Mouse (Mus musculus) midbrain, embryonic 13.5 days (tissue): ENCODE data around the gene Tbc1d10c. TPM values are rescaled to one million over a fixed set of nuclear protein-coding genes. Genes with fewer than 3 reads are reported as not detected.

Experiments used
- ATAC-seq: fragments of 200-750 bp; cut with Nextera tagmentation; 2 replicates; pipeline ENCODE4 v1.8.0; 2017; ENCODE audit warnings: mild to moderate bottlenecking, moderate TSS enrichment, moderate library complexity
- H3K27ac ChIP-seq: fragments of 300-500 bp; sonication (generic); 2 replicates; pipeline ENCODE4 v1.5.1; 2015; ENCODE audit warnings: inconsistent platforms, mild to moderate bottlenecking, moderate library complexity
- H3K27me3 ChIP-seq: fragments of 300-500 bp; sonication (generic); 2 replicates; pipeline ENCODE4 v1.6.1; 2015; ENCODE audit warnings: mild to moderate bottlenecking, inconsistent platforms
- H3K36me3 ChIP-seq: fragments of 300-500 bp; sonication (generic); 2 replicates; pipeline ENCODE4 v1.6.1; 2015; ENCODE audit warnings: mild to moderate bottlenecking, inconsistent platforms
- H3K4me1 ChIP-seq: fragments of 300-500 bp; sonication (generic); replicated peaks from 2 replicates; pipeline ENCODE4 v1.6.1; 2015; ENCODE audit warnings: inconsistent platforms
- H3K4me2 ChIP-seq: fragments of 300-500 bp; sonication (generic); replicated peaks from 2 replicates; pipeline ENCODE4 v1.6.1; 2015; ENCODE audit warnings: moderate library complexity, mild to moderate bottlenecking, inconsistent platforms
- H3K4me3 ChIP-seq: fragments of 300-500 bp; sonication (generic); replicated peaks from 2 replicates; pipeline ENCODE4 v1.5.1; 2015; ENCODE audit warnings: mild to moderate bottlenecking, inconsistent platforms
- H3K9ac ChIP-seq: fragments of 300-500 bp; sonication (generic); replicated peaks from 2 replicates; pipeline ENCODE4 v1.6.1; 2015; ENCODE audit warnings: mild to moderate bottlenecking, inconsistent platforms
- H3K9me3 ChIP-seq: fragments of 300-500 bp; sonication (generic); 2 replicates; pipeline ENCODE4 v1.6.1; 2016; ENCODE audit warnings: mild to moderate bottlenecking, inconsistent platforms
- WGBS: fragments of 180-500 bp; shearing (Covaris S2); methylation state at CpG from one replicate; pipeline ENCODE4 v1.1.7; 2015; 5-methylcytosine and 5-hydroxymethylcytosine counted together
- polyA plus RNA-seq: library from polyadenylated mRNA; unstranded; fragments of >200 nt; fragmentation: Nextera tagmentation; extraction: Ambion mirVana; gene quantifications from 2 replicates; pipeline ENCODE4 v1.2.1, GENCODE M21; 2015

The Tbc1d10c gene
- polyA plus RNA-seq, 1 experiment from 2014 or later: 0.78 TPM

- H3K36me3 ChIP-seq: peaks cover 56% of the 10 kb centered on the region
Measured at GRCm38 (mm10) chr19:4151898-4152297, 39.2 kb downstream of the Tbc1d10c start.

GRCm38 (mm10) chr19:4151488-4151860, 39.6 kb downstream of the Tbc1d10c start:
- Histone ChIP-seq H3K27me3 (no peaks in the 10 kb centered on the region), H3K9ac (no peak overlapping the region), H3K36me3 (peaks cover 52% of the 10 kb centered on the region), H3K27ac (no peak overlapping the region), H3K4me3 (no peak overlapping the region), H3K4me2 (no peak overlapping the region), H3K4me1 (peaks cover 35% of the 10 kb centered on the region), H3K9me3 (no peaks in the 10 kb centered on the region)
- 80% methylated on average over 5 of the region's 5 CpGs for WGBS
- no peak for ATAC-seq

More at GRCm38 (mm10) chr19:4151898-4152297, 39.2 kb downstream of the Tbc1d10c start:
- Histone ChIP-seq H3K9me3 (no peaks in the 10 kb centered on the region), H3K4me2 (no peak overlapping the region), H3K4me3 (no peak overlapping the region), H3K9ac (no peak overlapping the region), H3K27ac (no peak overlapping the region), H3K27me3 (no peaks in the 10 kb centered on the region), H3K4me1 (peaks cover 35% of the 10 kb centered on the region)
- no peak for ATAC-seq
- WGBS: 91% methylated on average over 5 of the region's 5 CpGs

DNA sequence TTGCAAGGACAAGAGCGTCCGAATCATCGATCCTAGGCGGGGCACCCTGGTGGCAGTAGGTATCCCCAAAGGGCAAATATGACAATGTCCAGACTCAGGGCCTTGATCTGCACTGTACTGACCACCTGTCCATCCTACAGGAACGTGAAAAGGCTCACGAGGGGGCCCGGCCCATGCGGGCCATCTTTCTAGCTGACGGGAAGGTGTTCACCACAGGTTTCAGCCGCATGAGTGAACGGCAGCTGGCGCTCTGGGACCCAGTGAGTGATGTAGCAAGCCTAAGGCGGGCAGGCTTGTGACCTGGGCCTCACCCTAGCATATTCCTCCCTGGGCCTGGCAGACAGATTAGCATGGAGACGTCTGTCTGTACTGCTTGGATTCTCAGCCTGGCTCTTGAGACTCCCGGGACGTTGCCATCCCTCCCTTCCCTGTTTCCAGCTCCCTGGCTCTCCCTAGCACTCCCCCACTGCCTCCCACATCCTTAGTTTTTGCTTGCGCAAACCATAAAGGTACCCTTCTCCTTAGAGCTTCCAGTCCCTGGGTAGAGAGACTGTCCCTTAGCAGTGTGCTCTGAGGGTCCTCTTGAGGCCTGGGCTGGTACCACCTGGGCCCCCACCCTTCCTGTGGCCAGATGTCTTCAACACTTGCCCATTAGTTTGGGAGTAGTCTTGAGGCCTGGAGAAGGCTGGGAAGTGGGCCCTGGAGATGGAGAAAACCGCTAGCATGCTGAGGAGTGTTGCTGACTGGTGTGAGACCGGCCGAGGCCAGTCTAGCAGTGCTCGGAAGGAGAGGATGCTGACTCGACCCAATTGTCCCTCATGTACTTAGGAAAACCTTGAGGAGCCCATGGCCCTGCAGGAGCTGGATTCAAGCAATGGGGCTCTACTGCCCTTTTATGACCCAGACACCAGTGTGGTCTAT, 40.3 kb downstream of the Tbc1d10c start:
- no peak overlapping the region for H3K9ac ChIP-seq
- ATAC-seq: no peak
- 91% methylated on average over 22 of the region's 22 CpGs for WGBS

DNA sequence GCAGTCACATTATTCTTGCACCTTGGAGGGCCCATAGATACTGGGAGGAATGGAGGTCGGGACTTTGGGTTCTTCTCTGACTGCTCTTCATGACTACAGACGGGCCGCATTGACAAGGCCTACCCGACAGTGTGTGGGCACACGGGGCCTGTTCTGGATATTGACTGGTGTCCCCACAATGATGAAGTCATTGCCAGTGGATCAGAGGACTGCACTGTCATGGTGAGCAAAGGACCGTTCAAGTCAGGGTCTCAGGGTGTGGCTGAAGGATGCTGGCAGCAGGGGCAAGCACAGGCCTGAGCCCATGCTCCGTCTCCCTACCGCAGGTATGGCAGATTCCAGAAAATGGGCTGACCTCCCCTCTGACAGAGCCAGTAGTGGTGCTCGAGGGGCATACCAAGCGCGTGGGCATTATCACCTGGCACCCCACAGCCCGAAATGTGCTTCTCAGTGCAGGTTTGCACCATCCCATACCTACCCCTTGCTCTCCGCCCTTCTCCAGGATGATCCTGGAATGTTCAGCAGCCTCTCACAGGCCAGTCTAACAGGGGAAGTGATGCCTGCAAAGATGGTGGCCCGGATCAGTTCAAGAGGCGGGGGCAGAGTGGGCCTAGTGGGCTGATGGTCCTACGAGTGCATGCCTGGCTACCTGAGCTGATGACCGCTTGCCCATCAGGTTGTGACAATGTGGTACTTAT, 41.2 kb downstream of the Tbc1d10c start:
- Histone ChIP-seq H3K4me2 (0 out of 2 replicates have a peak overlapping the region, but pooled peaks have one; percentile 94), H3K4me3 (peak overlapping the region; percentile 90), H3K9ac (no peak overlapping the region), H3K9me3 (no peaks in the 10 kb centered on the region), H3K4me1 (peaks cover 35% of the 10 kb centered on the region), H3K36me3 (peaks cover 39% of the 10 kb centered on the region), H3K27me3 (no peaks in the 10 kb centered on the region), H3K27ac (no peak overlapping the region)
- no peak for ATAC-seq
- WGBS: 95% methylated on average over 17 of the region's 17 CpGs

More for the DNA sequence above, 40.3 kb downstream of the Tbc1d10c start:
- Histone ChIP-seq H3K27me3 (no peaks in the 10 kb centered on the region), H3K9me3 (no peaks in the 10 kb centered on the region), H3K27ac (no peak overlapping the region), H3K36me3 (peaks cover 46% of the 10 kb centered on the region), H3K4me2 (no peak overlapping the region), H3K4me3 (no peak overlapping the region), H3K4me1 (peaks cover 35% of the 10 kb centered on the region)

GRCm38 (mm10) chr19:4149283-4149682, 41.8 kb downstream of the Tbc1d10c start:
- WGBS: 91% methylated on average over 11 of the region's 11 CpGs
- peaks cover 39% of the 10 kb centered on the region for H3K36me3 ChIP-seq
- H3K4me3 ChIP-seq: peak overlapping the region; percentile 90
- H3K4me2 ChIP-seq: peak overlapping the region; percentile 94
- no peaks in the 10 kb centered on the region for H3K27me3 ChIP-seq
- H3K27ac ChIP-seq: peak overlapping the region; percentile 54; the same call in 1 of the 2 replicates
- H3K9ac ChIP-seq: peak overlapping the region; percentile 92
- H3K9me3 ChIP-seq: no peaks in the 10 kb centered on the region
- H3K4me1 ChIP-seq: peaks cover 35% of the 10 kb centered on the region
- ATAC-seq: no peak

- peaks cover 35% of the 10 kb centered on the region for H3K4me1 ChIP-seq
- peak overlapping the region; percentile 94 for H3K4me2 ChIP-seq
- peaks cover 37% of the 10 kb centered on the region for H3K36me3 ChIP-seq
- WGBS: 4% methylated on average over 8 of the region's 8 CpGs
- H3K27ac ChIP-seq: peak overlapping the region; percentile 54
- H3K4me3 ChIP-seq: peak overlapping the region; percentile 90
- no peaks in the 10 kb centered on the region for H3K27me3 ChIP-seq
- no peaks in the 10 kb centered on the region for H3K9me3 ChIP-seq
- no peak; the same call in 1 of the 2 replicates for ATAC-seq
- H3K9ac ChIP-seq: peak overlapping the region; percentile 92
Measured at GRCm38 (mm10) chr19:4148819-4149218, 42.3 kb downstream of the Tbc1d10c start.

- H3K4me1 ChIP-seq: peaks cover 35% of the 10 kb centered on the region
- ATAC-seq: peak; percentile 97
- under 1% methylated on average over 33 of the region's 33 CpGs for WGBS
- peak within 1 kb of the TSS; percentile 92 for H3K9ac ChIP-seq
- peak within 1 kb of the TSS; percentile 54 for H3K27ac ChIP-seq
- peaks cover 34% of the 10 kb centered on the region for H3K36me3 ChIP-seq
- no peaks in the 10 kb centered on the region for H3K9me3 ChIP-seq
- H3K4me2 ChIP-seq: peak within 1 kb of the TSS; percentile 94
- H3K4me3 ChIP-seq: peak within 1 kb of the TSS; percentile 90
- H3K27me3 ChIP-seq: no peaks in the 10 kb centered on the region
Measured at GRCm38 (mm10) chr19:4148491-4148806, 42.6 kb downstream of the Tbc1d10c start, which contains the start of gene Coro1b. Coro1b (plus strand) TSS chr19:4148619.

DNA sequence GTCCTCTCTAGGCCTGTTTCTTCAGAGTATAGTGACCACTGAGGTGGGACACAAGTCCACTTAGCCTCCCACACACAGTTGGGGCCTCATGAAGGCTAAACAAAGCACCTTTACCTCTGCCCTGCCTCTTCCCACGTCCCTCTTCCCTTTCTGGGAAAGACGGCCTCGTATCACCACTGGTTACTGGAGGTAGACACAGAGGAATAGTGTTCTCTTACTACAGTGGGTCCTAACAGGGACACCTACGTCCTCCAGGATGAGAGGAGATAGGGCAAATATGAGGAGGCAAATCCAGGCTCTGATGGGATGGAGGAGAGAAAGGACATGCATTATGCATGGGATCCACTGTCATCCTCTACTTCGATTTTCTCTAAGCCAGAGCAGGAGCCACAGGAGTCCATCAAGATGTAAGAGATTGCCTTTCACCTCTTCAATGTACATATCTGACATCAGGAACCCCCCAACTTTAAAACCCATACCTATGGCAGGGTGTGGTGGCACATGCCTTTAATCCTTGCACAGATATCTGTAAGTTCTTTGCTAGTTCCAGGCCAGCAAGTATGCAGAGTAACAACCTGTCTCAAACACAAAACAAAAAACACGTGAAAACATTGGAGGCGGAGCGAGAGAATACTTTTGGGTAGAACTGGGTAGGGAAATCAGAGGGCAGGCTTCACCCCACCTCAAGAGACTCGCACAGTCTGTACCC, 43.1 kb downstream of the Tbc1d10c start:
- peak; percentile 51 for ATAC-seq
- peaks cover 28% of the 10 kb centered on the region for H3K36me3 ChIP-seq
- peak overlapping the region; percentile 44; the same call in 1 of the 2 replicates for H3K27ac ChIP-seq
- 31% methylated on average over 9 of the region's 9 CpGs for WGBS
- no peaks in the 10 kb centered on the region for H3K9me3 ChIP-seq
- peak overlapping the region; percentile 94 for H3K4me2 ChIP-seq
- H3K9ac ChIP-seq: peak overlapping the region; percentile 92
- H3K4me3 ChIP-seq: peak overlapping the region; percentile 90
- H3K4me1 ChIP-seq: peaks cover 35% of the 10 kb centered on the region
- no peaks in the 10 kb centered on the region for H3K27me3 ChIP-seq

DNA sequence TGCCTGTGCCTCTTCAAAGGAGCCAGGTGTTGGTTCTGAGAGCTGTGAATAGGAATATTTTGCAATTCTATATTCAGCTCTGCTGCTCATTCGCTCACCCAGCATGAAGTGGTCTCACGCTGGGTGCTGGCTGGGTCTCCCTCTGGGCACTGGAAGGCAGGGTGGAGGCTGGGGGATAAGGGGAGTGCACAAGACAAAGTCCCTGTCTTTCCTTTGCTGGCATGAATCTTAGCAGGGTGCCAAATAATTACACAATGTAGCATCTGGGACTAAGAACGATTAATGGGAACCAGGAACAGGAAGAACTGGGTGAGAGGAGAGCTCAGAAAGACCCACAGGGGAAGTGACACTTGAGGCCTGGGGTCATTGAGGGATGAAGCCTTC, 44.1 kb downstream of the Tbc1d10c start:
- no peak overlapping the region for H3K9ac ChIP-seq
- 50% methylated on average over 3 of the region's 3 CpGs for WGBS
- no peak overlapping the region for H3K27ac ChIP-seq
- H3K36me3 ChIP-seq: peaks cover 20% of the 10 kb centered on the region
- H3K4me1 ChIP-seq: peaks cover 35% of the 10 kb centered on the region
- H3K9me3 ChIP-seq: no peaks in the 10 kb centered on the region
- H3K4me3 ChIP-seq: no peak overlapping the region
- H3K27me3 ChIP-seq: no peaks in the 10 kb centered on the region
- H3K4me2 ChIP-seq: no peak overlapping the region
- no peak for ATAC-seq

GRCm38 (mm10) chr19:4146366-4147021, 44.6 kb downstream of the Tbc1d10c start:
- no peak overlapping the region for H3K9ac ChIP-seq
- no peak for ATAC-seq
- peaks cover 35% of the 10 kb centered on the region for H3K4me1 ChIP-seq
- H3K4me2 ChIP-seq: no peak overlapping the region
- 60% methylated on average over 12 of the region's 12 CpGs for WGBS
- no peak overlapping the region for H3K4me3 ChIP-seq
- H3K27me3 ChIP-seq: no peaks in the 10 kb centered on the region
- H3K9me3 ChIP-seq: no peaks in the 10 kb centered on the region
- H3K27ac ChIP-seq: no peak overlapping the region
- peaks cover 16% of the 10 kb centered on the region for H3K36me3 ChIP-seq

DNA sequence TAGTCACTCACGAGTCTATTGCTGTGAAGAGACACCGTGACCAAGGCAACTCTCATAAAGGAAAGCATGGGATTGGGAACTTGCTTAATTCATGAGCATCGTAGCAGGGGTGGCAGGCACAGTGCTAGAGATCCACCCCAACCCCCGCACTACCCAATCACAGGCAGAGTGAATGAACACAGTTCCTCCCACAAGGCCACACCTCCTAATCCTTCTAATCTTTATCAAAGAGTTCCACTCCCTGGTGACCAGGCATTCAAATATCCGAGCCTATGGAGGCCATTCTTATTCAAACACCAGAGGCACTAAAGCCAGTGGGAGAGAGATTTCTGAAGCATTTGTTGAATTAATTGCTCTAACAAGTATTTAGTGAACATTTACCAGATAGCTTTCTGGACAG, 45.1 kb downstream of the Tbc1d10c start:
- Histone ChIP-seq H3K4me1 (peaks cover 32% of the 10 kb centered on the region), H3K9ac (no peak overlapping the region), H3K4me3 (no peak overlapping the region), H3K4me2 (no peak overlapping the region), H3K27me3 (no peaks in the 10 kb centered on the region), H3K27ac (no peak overlapping the region), H3K36me3 (peaks cover 11% of the 10 kb centered on the region), H3K9me3 (no peaks in the 10 kb centered on the region)
- WGBS: 80% methylated on average over 5 of the region's 5 CpGs
- no peak for ATAC-seq
